Mouse (Mus musculus) layer of hippocampus, adult 2 months (tissue): ENCODE results near the gene Krt26. TPM values are rescaled to one million over a fixed set of nuclear protein-coding genes. Genes with fewer than 3 reads are reported as not detected.
A peak's percentile ranks its signal among the peaks of the same experiment; 100 is the strongest.

Experiments
- DNase-seq, 2 experiments: peaks; one replicate each; pipeline ENCODE4 v3.0.0; 2022; ENCODE audit warnings: low spot score in 2 of 2
- H3K27ac ChIP-seq: fragments of 200-600 bp; 2 replicates; pipeline ENCODE4 v1.8.1; 2022
- H3K4me3 ChIP-seq: fragments of 200-600 bp; 2 replicates; pipeline ENCODE4 v1.8.1; 2022; ENCODE audit warnings: mild to moderate bottlenecking
- CTCF ChIP-seq: fragments of 200-600 bp; conservative IDR thresholded peaks from 2 replicates; pipeline ENCODE4 v1.8.1; 2022; ENCODE audit warnings: antibody characterized with exemption, mild to moderate bottlenecking, moderate library complexity
- total RNA-seq, 2 experiments: library from RNA; stranded (reverse); gene quantifications; 2 replicates each; pipeline ENCODE4 v1.2.3; 2021

Gene Krt26
- total RNA-seq, 2 experiments from 2014 or later: not detected

GRCm38 (mm10) chr11:99322851-99323250 is 14.9 kb downstream of the Krt26 start, which contains the start of gene Krt25:
Gene Krt25 (minus strand): TSS chr11:99322951.
- DNase-seq: no peak
- H3K27ac ChIP-seq: no peak within 1 kb of the TSS
- TF ChIP-seq CTCF: no peak
- H3K4me3 ChIP-seq: no peak within 1 kb of the TSS

- no peak for DNase-seq
- no peak overlapping the region for H3K27ac ChIP-seq
- H3K4me3 ChIP-seq: no peak overlapping the region
- TF ChIP-seq CTCF: no peak
Measured at GRCm38 (mm10) chr11:99321094-99321493, 16.7 kb downstream of the Krt26 start.

GRCm38 (mm10) chr11:99319127-99319526 is 18.6 kb downstream of the Krt26 start:
- no peak for TF ChIP-seq CTCF
- H3K4me3 ChIP-seq: no peak overlapping the region
- DNase-seq: no peak
- no peak overlapping the region for H3K27ac ChIP-seq

DNA sequence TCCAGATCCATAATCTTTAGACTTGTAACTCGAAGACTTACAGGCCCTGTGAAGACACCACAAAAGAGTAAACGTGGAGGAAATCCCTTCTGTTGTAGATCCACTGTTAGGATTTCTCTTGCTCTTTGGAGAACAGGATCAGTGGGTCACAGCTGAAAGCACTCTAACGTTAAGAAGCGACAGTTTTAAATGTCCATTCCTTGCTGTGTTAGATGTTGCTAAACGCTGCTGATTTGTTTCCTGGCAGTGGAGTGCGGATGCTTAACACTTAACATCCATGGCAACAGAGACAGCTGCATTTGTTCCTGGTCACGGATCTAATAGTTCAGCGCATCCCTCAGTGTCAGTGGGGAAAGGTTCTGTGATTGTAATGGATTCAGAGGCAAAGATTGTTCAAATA is 21.2 kb downstream of the Krt26 start:
- no peak for TF ChIP-seq CTCF
- H3K4me3 ChIP-seq: no peak overlapping the region
- no peak for DNase-seq
- no peak overlapping the region for H3K27ac ChIP-seq

DNA sequence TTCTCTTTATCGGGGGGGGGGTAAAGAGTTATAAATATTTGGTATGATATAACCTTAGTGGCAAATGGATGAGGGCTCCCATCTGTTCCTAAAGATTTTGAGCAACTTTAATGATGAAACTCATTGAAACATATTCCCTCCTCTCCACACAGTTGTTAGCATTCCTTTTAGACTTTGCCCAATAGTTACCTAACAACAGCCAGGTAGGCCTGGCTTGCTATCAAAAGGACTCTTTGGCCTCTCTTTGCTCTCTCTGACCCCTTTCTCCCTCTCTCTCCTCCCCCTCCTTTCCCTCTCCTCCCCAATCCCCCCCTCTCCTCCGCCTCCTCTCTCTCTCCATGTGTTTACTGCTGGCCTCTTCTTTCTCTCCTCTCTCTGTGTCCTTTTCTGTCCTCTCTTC is 23.2 kb downstream of the Krt26 start:
- DNase-seq: no peak
- H3K4me3 ChIP-seq: no peak overlapping the region
- TF ChIP-seq CTCF: no peak
- H3K27ac ChIP-seq: no peak overlapping the region

GRCm38 (mm10) chr11:99310882-99311281 is 26.9 kb downstream of the Krt26 start:
- peak; percentile 81 for TF ChIP-seq CTCF
- Histone ChIP-seq H3K27ac (no peak overlapping the region), H3K4me3 (no peak overlapping the region)
- peak in 1 of 2 experiments; percentile 17 for DNase-seq

DNA sequence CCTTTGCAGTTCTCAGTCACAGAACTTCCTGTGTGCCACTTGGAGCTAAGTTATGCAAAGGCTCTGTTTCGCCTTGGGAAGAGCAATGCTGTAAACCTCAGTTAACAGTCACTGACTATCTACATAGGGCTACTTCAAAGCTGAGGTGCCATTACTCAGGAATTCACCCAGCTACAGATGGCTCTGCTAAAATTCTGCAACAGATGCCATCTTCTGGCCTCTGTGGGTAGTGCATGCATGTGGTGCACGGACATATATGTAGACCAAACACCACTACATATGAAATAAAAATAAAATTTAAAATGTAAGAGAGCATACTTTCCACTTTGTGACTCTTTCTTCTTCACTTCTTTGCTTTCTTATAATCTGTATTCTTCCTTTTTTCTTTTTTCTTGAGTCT is 30.2 kb downstream of the Krt26 start:
- TF ChIP-seq CTCF: peak; percentile 89

GRCm38 (mm10) chr11:99295039-99295438 is 42.7 kb downstream of the Krt26 start:
- TF ChIP-seq CTCF: peak; percentile 64
- Histone ChIP-seq H3K27ac (no peak overlapping the region), H3K4me3 (no peak overlapping the region)
- DNase-seq: no peak

More for the DNA sequence above, 30.2 kb downstream of the Krt26 start:
- no peak overlapping the region for H3K4me3 ChIP-seq
- DNase-seq: peak; percentile 14 to 74
- no peak overlapping the region for H3K27ac ChIP-seq

DNA sequence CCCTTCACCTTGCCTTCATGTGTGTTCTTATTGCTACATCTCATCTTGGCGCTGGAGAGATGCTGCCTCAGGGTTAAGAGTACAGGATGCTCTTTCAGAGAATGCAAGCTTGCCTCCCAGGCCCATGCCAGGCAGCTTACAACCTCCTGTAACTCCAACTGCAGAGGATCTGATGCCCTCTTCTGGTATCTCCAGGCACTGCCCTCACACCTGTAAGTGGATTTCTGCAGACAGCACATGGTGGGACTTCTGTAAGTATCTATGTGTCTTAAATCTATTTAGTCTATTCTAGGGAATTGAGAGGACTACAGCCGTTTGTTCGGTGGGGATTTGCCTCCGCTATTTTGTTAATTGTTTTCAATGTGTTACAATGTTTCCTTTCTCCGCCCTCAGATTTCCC is 44.9 kb downstream of the Krt26 start:
- H3K4me3 ChIP-seq: no peak overlapping the region
- peak; percentile 14 to 42 for DNase-seq
- TF ChIP-seq CTCF: peak; percentile 82
- H3K27ac ChIP-seq: no peak overlapping the region

- no peak for DNase-seq
- H3K27ac ChIP-seq: no peak within 1 kb of the TSS
- no peak for TF ChIP-seq CTCF
- H3K4me3 ChIP-seq: no peak within 1 kb of the TSS
Measured at GRCm38 (mm10) chr11:99284833-99285312, 52.9 kb downstream of the Krt26 start, which contains the start of gene Krt24. Gene Krt24 (minus strand): TSS chr11:99285262.

DNA sequence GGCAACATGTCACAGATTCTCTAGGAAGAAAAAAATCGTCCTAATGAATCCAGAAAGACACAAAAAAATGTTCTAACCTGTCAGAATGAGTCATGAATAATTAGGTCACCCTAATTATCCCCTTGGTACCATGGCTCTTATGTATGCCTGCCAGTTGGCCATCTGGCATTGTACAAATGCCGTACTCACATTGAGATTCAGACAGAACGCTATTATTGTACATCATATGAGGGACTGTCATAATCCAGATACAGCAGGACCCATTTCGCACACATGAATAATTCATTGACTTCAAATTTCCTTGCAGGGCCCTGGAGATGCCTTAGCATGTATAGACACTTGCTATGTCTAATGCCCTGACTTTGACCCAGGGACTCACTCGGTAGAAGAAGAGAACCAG is 53.8 kb downstream of the Krt26 start:
- Histone ChIP-seq H3K4me3 (no peak overlapping the region), H3K27ac (no peak overlapping the region)
- peak in 1 of 2 experiments; percentile 3 for DNase-seq
- TF ChIP-seq CTCF: no peak

DNA sequence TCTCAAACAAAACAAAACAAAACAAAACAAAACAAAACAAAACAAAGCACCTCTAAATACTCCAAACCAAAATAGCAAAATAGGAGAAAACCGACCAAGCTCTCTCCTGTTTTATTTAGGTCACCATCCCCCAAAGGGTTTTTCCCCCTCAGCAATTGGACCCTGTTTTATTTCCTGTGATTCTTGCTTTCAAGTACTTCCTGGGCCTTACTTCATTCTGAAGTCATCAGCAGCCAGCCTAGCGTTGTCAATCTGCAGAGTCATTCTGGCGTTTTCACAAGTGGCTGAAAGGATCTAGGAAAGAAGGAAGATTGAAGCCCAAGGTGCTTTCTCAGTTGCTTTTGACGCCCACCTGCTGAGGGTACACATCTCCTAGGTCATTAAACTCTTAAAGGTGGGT is 54.4 kb downstream of the Krt26 start:
- no peak for TF ChIP-seq CTCF
- no peak for DNase-seq
- H3K27ac ChIP-seq: no peak overlapping the region
- no peak overlapping the region for H3K4me3 ChIP-seq

DNA sequence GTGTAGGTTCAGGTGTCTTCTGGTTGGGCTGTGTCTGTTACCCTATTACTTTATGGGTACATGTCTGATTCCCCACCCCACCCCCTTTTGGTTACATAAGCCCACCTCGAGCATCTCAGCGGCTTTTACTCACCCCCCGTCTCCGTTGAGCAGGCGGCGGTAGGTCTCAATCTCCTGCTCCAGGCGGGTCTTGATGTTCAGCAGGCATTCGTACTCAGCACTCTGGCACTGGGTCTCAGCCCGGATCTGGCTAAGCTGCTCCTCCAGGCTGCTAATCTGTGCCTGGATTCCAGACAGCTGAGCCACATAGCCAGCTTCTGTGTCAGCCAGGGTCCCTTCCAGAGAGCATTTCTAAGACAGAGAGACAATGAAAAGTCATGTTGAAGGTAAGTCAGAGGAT is 56.6 kb downstream of the Krt26 start:
- no peak for DNase-seq
- no peak overlapping the region for H3K27ac ChIP-seq
- H3K4me3 ChIP-seq: no peak overlapping the region
- no peak for TF ChIP-seq CTCF

DNA sequence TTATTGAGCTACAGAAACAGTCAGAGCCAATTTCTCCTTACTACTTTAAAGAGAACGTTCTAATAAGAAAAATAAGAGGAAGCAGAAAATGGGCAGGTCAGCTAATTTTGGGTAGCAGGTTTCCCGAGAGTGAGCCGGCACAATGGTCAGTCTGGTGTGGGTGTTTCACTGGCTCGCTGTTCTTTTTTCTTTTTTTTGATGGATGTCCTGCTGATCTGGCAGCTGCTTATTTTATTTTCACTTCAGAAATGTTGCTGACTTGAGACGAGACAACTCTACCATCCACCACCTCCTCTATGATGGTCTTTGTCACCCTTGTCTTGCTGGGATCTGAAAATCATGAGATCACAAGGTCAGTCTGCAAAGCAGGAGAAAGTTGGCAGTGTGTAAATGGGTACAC is 57.8 kb downstream of the Krt26 start:
- Histone ChIP-seq H3K4me3 (no peak overlapping the region), H3K27ac (no peak overlapping the region)
- DNase-seq: no peak
- TF ChIP-seq CTCF: no peak

Other genes starting within 250 kb of the Krt26 start
- gene Tns4, start 248.7 kb downstream of the Krt26 start, total RNA-seq: not detected
- not detected for gene Ccr7, start 182.9 kb downstream of the Krt26 start, total RNA-seq
- gene Smarce1, start 106.9 kb downstream of the Krt26 start, total RNA-seq: 10 to 100 TPM; 55.8 to 62.3 TPM
- gene Krt222, start 93.9 kb downstream of the Krt26 start, total RNA-seq: 10 to 100 TPM; 24.8 to 29.5 TPM
- gene Krt24, start 52.7 kb downstream of the Krt26 start, total RNA-seq: not detected
- not detected for gene Krt25, start 15.0 kb downstream of the Krt26 start, total RNA-seq
- gene Krt27, start 13.1 kb upstream of the Krt26 start, total RNA-seq: not detected
- gene Krt28, start 36.9 kb upstream of the Krt26 start, total RNA-seq: under 1 TPM in 1 of 2 experiments, not detected in 1; 0.23 TPM
- 10 to 100 TPM; 14.8 to 16.4 TPM for gene Krt10, start 51.4 kb upstream of the Krt26 start, total RNA-seq
- gene Krt12, start 84.3 kb upstream of the Krt26 start, total RNA-seq: 1 to 10 TPM in 1 of 2 experiments, under 1 TPM in 1; 0.97 to 1.4 TPM
- gene Krt20, start 100.2 kb upstream of the Krt26 start, total RNA-seq: not detected
- gene Krt23, start 155.2 kb upstream of the Krt26 start, total RNA-seq: not detected
- gene Krt39, start 183.4 kb upstream of the Krt26 start, total RNA-seq: not detected
- gene Krt40, start 205.2 kb upstream of the Krt26 start, total RNA-seq: not detected
- gene Krtap3-3, start 212.9 kb upstream of the Krt26 start, total RNA-seq: not detected
- not detected for gene Krtap3-2, start 218.9 kb upstream of the Krt26 start, total RNA-seq
- not detected for gene Gm11939, start 221.5 kb upstream of the Krt26 start, total RNA-seq
- gene Krtap3-1, start 228.7 kb upstream of the Krt26 start, total RNA-seq: not detected
- not detected for gene Krtap1-5, start 243.1 kb upstream of the Krt26 start, total RNA-seq
- gene Krtap1-4, start 245.7 kb upstream of the Krt26 start, total RNA-seq: not detected